Mouse (Mus musculus): ENCODE measurements around the gene Lmbrd1.

GRCm38 (mm10) chr1:24699320-24699719 is 20.9 kb downstream of the Lmbrd1 start:
- TF ChIP-seq MAX (IDR thresholded peaks at IDR 0.05; ENCODE audit: low read depth) (no peak), POLR2AphosphoS2 (IDR thresholded peaks at IDR 0.05; ENCODE audit: insufficient read length, low read depth) (no peak), CEBPB (IDR thresholded peaks at IDR 0.05; ENCODE audit: insufficient read depth, poor library complexity, severe bottlenecking) (no peak), MYOD1 (IDR thresholded peaks at IDR 0.05; ENCODE audit: control insufficient read depth in 1 of 3, insufficient read length in 2 of 3, low read depth in 2 of 3) (no peak)

All from myocyte (in vitro differentiated cells).